Mouse (Mus musculus): ENCODE results near the gene Apof. TPM values are rescaled to one million over a fixed set of nuclear protein-coding genes. Genes with fewer than 3 reads are reported as not detected.

The Apof gene
- total RNA-seq (2021): under 1 TPM in 1 of 2 experiments, not detected in 1; 0.20 TPM
- long read RNA-seq, experiment 1: 0 reads
- long read RNA-seq, experiment 2: 0 reads

DNA sequence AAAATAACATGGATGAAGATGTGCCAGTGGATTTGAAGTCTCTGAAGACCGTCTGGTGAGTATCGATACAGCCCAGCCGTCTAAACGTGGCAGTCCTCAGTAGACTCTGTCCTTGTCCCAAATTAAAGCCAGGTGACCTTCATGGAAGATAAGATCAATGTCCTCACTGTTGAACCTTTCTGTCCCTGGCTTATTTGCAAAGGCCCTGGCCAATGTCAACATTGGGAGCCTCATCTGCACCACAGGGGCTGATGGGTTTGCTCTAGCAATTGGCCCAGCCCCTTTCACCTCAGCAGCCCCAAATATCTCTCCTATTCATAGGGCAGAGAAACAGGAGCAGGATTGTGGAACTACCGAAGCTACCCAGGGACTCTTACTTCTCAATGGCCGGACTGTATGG lies at the start of gene Apof:
Apof (plus strand) TSS at position 301 of the 400 bp plus-strand sequence.
- DNase-seq: no peak

DNA sequence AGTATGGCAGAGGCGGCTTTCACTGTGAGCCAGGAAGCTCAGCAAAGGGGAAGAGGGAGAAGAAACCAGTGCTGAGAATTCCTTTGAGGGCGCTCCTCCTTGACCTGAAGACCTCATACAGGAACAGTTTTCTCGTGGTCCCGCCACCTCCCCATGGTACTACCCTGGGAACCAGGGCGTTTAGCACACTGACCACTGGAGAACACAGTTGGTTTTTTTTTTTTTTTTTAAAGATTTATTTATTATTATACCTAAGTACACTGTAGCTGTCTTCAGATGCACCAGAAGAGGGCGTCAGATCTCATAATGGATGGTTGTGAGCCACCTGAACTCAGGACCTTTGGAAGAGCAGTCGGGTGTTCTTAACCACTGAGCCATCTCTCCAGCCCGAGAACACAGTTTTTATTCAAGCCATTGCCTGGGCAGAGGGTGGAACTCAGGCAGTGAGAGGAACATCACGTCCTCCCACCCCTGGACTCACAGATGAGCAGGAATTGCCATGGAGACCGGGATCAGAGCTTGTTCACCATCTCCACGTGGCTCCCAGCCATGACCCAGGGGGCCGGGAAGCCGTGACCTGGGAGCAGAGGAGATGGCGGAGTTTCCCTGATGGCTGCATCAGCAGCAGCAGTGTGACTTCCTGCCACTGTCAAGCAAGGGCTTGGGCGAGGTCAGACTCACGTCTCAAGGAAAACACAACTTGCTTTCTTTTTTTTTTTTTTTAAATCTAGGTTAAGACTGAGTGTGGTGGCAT lies 46.8 kb upstream of the Apof start:
- no peak for DNase-seq

DNA sequence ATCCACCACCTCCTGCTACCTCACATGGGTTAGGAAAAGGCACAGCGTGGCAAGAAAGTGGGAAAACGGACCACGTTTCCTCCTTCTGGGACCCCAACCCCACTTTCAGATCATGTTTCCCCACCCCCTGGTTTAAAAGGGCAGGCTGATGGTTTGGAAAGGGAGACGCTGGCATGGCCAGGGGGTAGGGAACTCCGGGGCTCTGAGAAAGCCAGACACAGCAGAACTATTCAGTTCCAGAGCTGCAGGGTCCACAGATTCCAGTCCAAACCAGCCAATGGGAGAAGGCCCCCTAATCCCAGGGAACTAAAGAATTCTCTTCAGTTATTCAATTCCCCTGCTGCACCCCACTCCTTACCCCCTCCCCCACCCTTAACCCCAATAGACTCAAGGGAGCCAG lies 43.4 kb upstream of the Apof start:
- DNase-seq: no peak

DNA sequence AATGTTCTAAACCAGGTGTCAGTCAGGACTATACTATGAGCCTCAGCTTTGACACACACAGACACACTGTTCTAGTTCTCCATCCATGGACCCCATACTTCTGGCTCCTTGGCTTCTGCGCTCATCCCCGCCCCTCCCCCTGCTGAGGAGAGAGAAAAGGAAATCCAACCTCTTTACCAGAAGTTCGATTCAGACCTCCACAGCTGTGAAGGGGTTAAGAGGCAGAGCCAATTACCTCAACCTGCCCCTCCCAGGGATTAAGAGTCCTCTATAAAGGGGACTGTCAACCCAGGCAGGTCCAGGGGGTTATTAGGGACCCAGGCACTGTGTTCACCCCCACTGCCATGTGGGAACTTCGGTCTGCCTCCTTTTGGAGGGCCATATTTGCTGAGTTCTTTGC lies 42.9 kb upstream of the Apof start, which contains the start of gene Mip:
Mip (plus strand) TSS at position 301 of the 400 bp plus-strand sequence.
- DNase-seq: no peak

DNA sequence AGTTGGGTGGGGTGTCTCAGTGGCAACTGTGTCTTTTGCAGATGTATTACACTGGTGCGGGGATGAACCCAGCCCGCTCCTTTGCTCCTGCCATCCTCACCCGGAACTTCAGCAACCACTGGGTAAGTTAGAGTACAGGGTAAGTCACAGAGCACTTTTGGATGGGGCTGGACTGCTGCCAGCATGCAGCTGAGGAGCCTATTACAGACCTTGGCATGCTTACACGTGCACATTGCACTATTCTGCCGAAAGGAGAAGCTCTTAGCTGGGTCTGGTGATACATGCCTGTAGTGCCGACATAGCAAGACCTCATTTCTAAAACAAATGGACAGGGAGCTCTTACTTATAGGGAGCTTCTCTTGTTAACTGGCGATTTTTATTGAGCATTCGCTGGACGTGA lies 40.9 kb upstream of the Apof start:
- no peak for DNase-seq

DNA sequence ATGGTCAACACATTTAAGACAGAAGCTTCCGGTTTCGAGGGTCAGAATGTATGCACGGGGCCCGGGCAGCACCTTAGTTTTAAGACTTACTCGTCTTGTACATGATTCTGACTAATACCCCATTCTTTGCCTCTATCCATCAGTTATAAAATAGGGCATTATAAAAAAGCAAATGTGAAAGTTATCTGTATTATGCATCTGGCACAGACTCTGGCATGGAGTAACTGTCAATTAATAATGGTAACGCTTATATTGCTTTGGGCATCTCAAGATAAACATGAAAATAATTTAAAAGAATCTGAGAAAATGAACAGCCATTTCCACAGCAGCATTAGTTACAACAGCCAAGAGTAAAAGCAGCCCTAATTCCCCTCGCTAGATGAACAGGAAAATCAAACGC lies 40.5 kb upstream of the Apof start:
- no peak for DNase-seq

DNA sequence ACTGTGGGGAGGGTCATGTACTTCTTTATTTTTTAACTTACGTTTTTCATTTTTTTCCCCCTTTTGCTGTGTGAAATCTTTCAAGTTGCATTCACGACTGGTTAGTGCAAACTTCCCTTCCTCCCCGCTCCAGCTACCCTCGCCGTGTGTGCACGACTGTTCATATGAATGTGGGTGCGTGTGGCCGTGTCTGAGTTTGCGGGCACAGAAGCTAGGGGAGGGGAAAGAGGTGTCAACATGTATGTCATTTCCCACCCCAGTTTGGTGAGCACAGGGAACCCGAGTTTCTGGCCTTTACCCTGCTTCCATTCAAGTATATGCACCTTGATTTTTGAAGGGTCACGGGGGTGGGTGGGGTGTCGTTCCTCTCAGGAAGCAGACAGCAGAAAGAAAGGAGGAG lies 37.9 kb upstream of the Apof start:
- DNase-seq: no peak

DNA sequence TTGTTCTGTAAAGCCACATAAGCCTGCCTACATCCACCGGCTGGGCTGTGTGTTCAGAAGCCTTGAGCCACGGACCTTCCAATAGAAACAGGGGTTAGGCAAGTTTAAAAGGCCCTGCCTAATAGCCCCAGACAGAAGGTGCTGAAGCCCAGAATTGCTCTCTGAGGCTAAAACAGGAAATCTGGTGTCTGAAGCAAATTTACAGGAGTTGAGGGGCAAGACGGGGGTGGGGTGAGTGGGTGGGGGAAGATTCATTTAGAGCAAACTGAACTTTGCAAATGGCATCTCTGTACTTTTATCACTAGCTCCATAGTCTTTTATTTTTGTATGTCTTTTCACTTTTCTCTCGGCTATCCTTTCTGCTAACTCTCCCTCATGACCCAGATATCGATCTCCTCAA lies 37.3 kb upstream of the Apof start:
- no peak for DNase-seq

DNA sequence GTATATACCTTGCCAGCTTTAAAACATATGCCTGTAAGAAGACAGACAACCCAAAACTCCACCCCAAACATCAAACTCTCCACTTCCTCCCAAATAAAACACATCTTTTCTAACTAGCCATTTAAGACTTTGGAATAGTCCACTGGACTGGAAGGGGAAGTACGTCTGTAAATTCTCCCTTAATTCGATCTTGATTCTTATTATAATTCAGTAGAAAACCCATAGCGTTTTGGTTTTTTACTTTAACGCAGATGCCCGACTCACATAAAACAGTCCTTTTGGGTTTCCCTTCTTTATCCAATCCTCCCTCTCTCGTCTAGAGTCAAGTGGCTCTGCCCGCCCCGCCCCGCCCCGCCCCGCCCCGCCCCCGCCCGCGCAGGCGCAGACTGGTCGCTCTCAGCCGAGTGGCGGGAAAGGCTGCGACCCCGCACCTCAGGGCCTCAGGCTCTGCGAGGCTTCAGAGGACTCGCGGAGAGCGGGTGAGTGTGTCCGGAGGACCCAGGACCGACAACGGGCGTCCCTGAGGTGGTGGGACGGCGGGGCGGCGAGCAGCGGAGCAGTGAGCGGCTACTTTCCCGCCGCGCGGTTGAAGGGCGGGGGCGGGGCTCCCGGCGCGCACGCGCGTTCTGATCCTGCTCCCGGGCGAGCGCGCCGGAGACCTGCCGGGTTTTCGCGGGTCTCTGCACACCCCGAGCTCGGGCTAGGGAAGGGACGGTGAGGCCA lies 36.6 kb upstream of the Apof start, which contains the start of gene Timeless:
Timeless (plus strand) TSS at position 369 of the 723 bp plus-strand sequence.
- DNase-seq: peak; percentile 91

DNA sequence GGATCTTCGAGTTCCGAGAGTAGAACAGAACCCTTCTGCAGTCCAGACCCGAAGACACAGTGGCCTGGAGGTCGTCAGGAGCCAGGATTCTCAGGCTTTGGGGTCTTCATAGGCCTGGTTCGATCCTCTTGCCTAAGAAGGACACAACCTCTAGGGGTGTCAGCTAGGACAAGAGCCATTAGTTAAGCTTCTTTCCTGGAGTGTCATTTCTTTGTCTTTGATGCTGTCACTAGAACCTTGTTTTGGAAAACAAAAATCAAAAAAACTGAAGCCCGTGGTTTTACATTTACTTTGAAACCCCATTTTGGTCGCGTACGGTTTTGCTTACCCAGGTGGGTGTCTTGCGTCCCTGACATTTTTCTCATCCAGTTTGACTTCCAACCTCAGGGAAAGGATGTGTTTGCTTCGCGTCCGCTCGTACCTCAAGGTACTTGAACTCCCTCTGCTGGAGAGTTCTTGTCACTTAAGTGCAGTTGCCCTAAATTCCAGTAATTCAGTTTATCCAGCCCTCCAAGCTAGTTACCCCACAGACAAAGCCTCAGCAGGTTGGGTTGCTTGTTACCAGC lies 36.0 kb upstream of the Apof start:
- peak; percentile 28 for DNase-seq

DNA sequence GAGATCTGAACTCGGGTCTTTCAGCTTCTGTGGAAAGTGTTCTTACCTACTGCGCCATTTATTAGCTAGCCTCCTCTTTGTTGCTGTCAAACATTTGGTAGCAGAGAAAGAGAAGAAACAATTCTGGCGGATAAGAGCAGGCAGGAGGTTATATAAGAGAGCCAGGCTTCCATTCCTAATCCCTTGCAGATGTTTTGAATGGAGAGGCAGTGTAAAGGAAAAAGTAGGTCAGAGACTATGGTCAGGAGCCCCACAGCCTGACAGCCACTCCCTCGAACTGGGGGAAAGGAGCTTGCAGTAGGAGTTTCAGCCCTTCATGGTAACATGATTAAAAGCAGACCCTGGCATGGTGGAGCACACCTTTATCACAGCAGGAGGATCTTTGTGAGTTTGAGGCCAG lies 32.1 kb upstream of the Apof start:
- DNase-seq: no peak

DNA sequence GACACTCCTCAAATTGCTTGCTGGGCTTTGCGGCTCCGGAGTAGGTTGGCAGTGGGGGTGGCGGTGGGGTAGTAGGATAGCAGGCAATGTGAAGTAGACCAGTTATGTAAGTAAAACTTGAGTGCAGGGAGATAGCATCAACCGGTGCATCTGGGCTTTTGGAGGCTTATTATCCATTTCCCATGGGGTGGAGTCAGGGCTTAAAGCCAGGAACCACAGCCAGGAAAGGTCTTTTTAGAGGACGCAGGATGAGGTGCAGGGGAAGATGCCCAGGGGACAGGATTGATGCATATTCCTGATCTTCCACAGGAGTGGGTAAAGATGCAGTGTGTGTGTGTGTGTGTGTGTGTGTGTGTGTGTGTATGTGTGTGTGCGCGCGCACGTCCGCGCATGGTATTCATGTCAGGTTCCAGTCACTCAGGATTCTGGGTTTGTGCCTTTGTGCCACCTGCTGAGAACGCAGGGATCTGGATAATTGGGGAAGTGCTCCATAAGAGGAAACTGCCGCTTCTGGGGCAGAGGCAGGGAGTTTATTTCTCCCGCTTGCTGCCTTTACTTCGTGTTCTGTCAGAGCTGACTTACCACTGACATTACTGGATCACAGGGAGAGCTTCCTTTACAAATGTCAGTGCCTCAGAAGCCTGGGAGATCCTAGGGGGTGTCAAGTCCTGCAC lies 30.5 kb upstream of the Apof start:
- DNase-seq: peak; percentile 43

DNA sequence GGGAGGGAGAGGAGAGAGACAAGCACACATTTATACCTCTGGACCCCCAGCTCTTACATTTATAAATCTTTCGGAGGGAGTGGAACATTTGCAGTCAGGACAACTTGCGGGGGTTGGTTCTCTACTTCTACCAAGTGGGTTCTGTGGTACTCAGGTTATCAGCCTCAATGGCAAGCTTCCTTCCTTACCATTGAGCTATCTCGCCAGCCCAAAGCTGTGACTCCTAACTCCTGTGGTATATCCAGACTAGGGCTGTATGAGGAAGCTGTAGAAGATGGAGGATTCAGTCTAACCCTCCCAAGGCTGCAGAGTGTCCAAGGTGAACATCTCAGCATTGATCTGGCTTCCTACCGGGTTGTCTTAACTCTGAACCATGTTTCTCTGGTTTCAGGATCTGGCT lies 29.3 kb upstream of the Apof start:
- DNase-seq: no peak

DNA sequence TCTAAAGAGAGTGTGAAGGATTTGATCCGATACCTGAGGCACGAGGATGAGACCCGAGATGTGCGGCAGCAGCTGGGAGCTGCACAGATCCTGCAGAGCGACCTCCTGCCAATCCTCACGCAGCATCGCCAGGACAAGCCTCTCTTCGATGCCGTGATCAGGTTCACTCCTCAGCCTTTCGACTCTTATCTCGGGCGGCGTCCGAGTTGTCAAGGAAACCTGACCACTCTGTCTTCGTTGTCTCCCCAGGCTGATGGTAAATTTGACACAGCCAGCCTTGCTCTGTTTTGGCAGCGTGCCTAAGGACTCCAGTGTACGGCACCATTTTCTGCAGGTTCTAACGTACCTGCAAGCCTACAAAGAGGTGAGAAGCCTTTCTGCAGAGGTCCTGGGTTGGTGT lies 28.3 kb upstream of the Apof start:
- DNase-seq: no peak

DNA sequence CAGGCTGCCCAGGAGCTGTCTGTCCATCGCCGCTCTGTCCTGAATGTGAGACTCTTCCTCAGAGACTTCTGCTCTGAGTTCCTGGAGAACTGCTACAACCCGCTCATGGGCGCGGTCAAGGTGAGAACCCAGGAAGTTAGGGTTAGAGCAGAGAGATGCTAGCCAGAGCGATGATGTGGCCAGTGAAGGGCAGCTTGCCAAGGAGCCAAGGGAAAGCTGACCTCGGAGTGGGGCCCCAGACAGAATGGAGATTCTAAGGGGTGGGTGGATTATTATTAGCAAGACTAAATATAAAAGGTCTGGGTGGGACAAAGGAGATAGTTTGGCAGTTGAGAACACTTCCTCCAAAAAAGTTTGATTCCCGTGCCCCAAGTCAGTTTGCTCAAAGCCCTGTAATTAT lies 25.2 kb upstream of the Apof start:
- DNase-seq: no peak

DNA sequence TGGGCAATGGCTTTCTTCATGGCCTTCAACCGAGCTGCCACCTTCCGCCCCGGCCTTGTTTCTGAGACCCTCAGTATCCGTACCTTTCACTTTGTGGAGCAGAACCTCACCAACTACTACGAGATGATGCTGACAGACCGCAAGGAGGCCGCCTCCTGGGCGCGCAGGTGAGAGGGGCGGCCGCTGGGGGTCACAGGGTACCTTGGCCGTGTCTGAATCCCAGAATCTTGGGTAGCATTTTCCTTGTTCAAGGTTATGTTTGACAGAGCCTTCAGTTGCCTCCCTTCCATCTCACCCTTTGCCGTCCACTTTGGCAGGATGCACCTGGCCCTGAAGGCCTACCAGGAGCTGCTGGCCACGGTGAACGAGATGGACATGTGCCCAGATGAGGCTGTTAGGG lies 24.4 kb upstream of the Apof start:
- DNase-seq: no peak

DNA sequence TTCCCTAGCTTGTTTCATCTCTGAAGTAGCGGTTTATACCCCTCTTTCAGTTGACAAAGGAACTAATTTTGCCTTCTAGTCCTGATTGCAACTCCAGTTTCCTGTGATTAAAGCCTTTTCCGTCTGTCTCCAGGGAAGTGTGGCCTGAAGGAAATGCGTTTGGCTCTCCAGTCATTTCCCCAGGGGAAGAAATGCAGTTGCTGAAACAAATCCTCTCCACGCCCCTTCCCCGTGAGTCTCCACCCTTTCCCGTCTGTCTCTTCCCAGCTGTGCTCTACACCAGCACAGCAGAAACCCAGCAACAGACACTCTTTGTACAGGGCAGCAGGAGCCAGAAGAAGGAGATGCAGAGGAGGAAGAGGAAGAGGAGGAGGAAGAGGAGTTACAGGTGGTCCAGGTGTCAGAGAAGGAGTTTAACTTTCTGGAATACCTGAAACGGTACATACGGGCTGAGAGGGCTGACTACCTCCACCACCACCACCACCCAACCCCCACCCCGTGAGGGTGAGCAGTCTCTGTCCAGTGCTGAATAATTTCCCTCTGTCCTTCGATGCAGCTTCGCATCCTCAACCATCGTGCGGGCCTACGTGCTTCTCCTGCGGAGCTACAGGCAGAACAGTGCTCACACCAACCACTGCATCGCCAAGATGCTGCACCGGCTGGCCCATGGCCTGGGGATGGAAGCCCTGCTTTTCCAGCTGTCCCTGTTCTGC lies 21.3 kb upstream of the Apof start:
- DNase-seq: no peak

DNA sequence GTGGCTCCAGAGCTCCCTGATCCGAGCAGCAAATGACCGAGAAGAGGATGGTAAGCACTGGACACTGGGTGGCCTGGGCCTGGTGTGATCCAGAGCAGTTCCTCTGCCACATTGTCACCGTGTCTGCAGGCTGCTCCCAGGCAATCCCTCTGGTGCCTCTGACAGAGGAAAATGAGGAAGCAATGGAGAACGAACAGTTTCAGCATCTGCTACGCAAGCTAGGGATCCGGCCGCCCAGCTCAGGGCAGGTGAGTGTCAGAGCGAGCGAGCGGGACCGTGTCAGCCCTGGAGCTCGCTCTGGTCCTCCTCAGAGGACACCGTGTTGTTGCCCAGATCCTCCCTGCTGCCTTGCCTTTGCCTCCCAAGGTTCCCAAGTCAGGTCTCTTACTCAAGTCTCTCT lies 17.9 kb upstream of the Apof start:
- no peak for DNase-seq

DNA sequence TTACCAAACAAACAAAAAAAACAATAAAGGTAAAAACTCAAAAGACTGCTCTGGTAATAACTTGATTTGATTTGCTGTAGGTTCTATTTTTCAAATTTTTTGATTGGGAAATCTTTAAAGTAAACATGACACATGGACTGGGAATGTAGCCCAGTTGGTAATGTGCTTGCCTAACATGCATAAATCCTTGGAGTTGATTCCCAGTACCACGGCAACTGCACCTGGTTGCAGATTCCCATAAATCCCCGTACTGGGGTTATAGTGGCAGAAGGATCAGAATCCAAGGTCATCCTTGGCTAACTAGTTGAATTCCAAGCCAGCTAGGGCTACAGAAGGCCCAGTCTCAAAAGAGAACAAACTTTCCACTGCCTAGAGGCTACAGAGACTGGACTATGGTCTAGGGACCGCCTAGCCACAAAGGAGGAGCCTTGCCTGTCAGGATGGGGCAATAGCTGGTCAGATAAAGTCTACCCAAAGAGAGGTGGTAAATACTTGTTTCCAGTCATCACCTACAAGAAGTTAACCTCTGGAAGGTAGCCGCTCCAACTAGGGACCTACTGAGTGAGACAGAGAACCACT lies 14.7 kb upstream of the Apof start, which contains the start of gene Apon:
Apon (plus strand) TSS at position 420 of the 579 bp plus-strand sequence.
- no peak for DNase-seq

DNA sequence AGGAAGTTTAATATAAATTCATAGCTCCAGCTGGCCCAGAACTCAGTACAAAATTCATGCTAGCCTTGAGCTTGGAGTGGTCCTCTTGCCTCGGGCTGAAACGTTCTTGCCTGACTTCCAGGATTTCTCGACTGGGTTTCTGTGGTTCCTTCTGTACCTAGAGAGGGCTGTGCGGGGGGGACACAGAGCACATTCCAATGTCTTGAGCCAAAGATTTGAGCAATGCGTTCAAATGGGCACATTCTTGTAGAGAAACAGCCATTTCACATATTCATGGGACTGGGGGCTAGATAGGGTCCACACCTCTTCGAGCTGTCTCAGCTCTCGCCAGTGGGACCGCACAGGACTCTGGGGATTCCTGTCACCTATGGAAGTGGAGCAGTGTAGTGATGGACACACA lies 12.5 kb upstream of the Apof start:
- DNase-seq: no peak

DNA sequence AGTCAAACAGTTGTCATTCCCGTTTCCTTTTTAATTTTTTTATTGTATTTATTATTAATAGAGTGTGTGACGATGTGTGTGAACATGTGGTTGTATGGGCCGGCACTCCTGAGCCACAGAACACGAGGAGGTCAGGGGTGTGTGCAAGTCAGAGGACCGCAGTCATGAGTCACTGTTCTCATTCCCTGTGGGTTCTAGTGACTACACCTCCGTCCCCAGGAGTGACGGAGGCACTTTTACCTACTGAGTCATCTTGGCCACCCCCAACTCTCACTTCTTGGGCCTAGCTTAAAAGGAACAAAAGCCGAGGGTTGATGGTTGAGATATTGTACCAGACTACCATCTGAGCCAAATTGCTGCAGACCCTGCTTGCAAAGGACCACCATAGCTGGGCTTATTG lies 12.1 kb upstream of the Apof start:
- DNase-seq: no peak

DNA sequence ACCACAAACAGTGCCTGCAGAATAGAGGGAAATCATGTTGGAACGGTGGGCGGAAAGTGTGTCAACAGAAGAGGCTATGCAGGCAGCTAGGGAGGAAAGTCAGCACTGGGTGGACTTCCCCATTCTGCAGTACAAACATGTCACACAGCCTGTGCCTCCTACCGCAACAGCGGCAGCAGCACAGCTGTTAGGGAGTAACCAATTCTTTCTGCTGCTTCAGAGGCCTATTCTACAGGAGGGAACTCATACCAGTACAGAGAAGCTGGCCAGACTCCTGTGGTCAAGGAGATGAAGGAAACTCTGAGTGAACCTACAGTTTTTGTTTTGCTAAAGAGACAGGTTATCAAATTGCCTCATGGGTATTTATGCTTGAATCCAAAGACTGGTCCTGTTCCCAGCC lies 9.5 kb upstream of the Apof start:
- DNase-seq: no peak

Data from gastrocnemius, postnatal 10 days (tissue).